Mouse (Mus musculus) embryonic facial prominence, embryonic 15.5 days (tissue): ENCODE measurements around the gene Fars2. TPM values are rescaled to one million over a fixed set of nuclear protein-coding genes. Genes with fewer than 3 reads are reported as not detected.

Experiments used
- ATAC-seq: fragments of 200-750 bp; cut with Nextera tagmentation; 2 replicates; pipeline ENCODE4 v1.8.0; 2017; ENCODE audit warnings: low read depth, moderate TSS enrichment; ENCODE audit not compliant: insufficient number of reproducible peaks, low FRiP score, low TSS enrichment
- H3K27ac ChIP-seq: fragments of 300-500 bp; sonication (generic); replicated peaks from 2 replicates; pipeline ENCODE4 v1.5.1; 2015; ENCODE audit warnings: mild to moderate bottlenecking, inconsistent platforms
- H3K27me3 ChIP-seq: fragments of 300-500 bp; sonication (generic); 2 replicates; pipeline ENCODE4 v1.6.1; 2015; ENCODE audit warnings: inconsistent platforms
- H3K36me3 ChIP-seq: fragments of 300-500 bp; sonication (generic); 2 replicates; pipeline ENCODE4 v1.6.1; 2015; ENCODE audit warnings: mild to moderate bottlenecking, inconsistent platforms
- H3K4me1 ChIP-seq: fragments of 300-500 bp; sonication (generic); 2 replicates; pipeline ENCODE4 v1.6.1; 2015; ENCODE audit warnings: inconsistent platforms
- H3K4me2 ChIP-seq: fragments of 300-500 bp; sonication (generic); replicated peaks from 2 replicates; pipeline ENCODE4 v1.6.1; 2015; ENCODE audit warnings: mild to moderate bottlenecking, inconsistent platforms
- H3K4me3 ChIP-seq: fragments of 300-500 bp; sonication (generic); replicated peaks from 2 replicates; pipeline ENCODE4 v1.5.1; 2015; ENCODE audit warnings: mild to moderate bottlenecking, inconsistent platforms
- H3K9ac ChIP-seq: fragments of 300-500 bp; sonication (generic); 2 replicates; pipeline ENCODE4 v1.6.1; 2015; ENCODE audit warnings: inconsistent platforms
- H3K9me3 ChIP-seq: fragments of 300-500 bp; sonication (generic); replicated peaks from 2 replicates; pipeline ENCODE4 v1.6.1; 2016; ENCODE audit warnings: inconsistent platforms
- WGBS: fragments of 180-500 bp; shearing (Covaris S2); methylation state at CpG from one replicate; pipeline ENCODE4 v1.1.7; 2015; 5-methylcytosine and 5-hydroxymethylcytosine counted together
- polyA plus RNA-seq: library from polyadenylated mRNA; unstranded; fragments of >200 nt; fragmentation: Nextera tagmentation; extraction: Ambion mirVana; gene quantifications from 2 replicates; pipeline ENCODE4 v1.2.1, GENCODE M21; 2015

Fars2 gene
- polyA plus RNA-seq, 1 experiment from 2014 or later: 34.1 TPM

DNA sequence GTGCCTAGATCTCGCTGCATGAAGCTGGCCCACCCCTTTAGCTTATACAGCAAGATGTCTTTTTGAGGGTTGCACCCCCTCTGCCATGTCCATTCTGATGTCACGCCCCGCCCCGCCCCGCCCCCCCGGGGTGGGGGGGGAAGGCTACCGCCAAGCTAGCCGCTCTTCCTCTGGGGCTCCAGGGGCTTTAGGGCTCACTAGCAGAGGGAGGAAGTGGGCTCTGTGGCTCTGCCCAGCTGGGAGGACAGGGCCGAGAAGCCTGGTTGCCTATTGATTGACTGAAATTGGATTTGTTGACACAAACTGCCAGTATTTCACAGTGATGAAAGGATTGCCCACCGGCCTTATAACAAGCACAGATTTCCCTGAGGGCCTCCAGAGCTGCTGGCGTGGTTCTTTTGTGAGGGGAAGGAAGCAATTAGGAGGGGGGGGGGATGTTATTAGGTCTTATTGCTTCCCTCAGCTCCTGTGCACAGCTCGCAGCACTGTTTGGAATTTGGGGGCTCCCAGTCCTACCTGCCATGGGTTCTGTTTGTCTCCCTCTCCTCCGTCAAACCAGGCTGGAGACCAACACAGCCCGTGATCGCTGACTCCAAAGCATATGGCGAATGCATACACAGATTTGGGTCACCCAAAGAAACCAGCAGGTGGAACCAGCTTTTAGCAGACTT, 466.4 kb downstream of the Fars2 start:
- 12% methylated on average over 16 of the region's 16 CpGs for WGBS
- Histone ChIP-seq H3K9ac (no peak overlapping the region), H3K27ac (no peak overlapping the region)

GRCm38 (mm10) chr13:36584197-36584596, 467.0 kb downstream of the Fars2 start:
- Histone ChIP-seq H3K4me3 (no peak overlapping the region), H3K4me2 (no peak overlapping the region), H3K27ac (no peak overlapping the region), H3K4me1 (peaks cover 16% of the 10 kb centered on the region), H3K27me3 (peaks cover 6% of the 10 kb centered on the region), H3K36me3 (no peaks in the 10 kb centered on the region), H3K9ac (no peak overlapping the region), H3K9me3 (no peaks in the 10 kb centered on the region)
- WGBS: 58% methylated on average over 7 of the region's 7 CpGs
- no peak for ATAC-seq

More for the DNA sequence above, 466.4 kb downstream of the Fars2 start:
- peaks cover 6% of the 10 kb centered on the region for H3K27me3 ChIP-seq
- H3K4me1 ChIP-seq: peaks cover 21% of the 10 kb centered on the region
- H3K4me2 ChIP-seq: no peak overlapping the region
- no peaks in the 10 kb centered on the region for H3K9me3 ChIP-seq
- no peak overlapping the region for H3K4me3 ChIP-seq
- no peaks in the 10 kb centered on the region for H3K36me3 ChIP-seq
- no peak for ATAC-seq

DNA sequence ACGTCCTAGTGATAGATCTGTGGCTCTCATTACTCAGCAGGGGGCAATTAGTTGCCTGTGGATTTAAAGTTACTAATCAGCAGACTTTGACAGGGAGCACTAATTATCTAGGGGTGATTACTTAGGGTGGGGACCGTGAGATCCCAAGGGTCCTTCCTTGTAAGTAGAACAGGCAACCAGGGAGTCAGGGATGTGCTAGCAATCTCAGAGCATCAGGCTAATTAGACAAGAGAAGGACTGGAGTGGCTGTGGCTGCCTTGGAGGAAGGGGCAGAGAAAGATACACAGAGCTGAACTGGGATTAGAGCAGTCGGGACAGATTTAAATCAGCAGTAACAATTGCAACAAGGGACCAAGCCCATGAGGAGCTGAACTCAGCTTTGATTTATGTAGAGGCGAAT, 471.9 kb downstream of the Fars2 start:
- 60% methylated on average over 4 of the region's 4 CpGs for WGBS
- Histone ChIP-seq H3K4me1 (no peaks in the 10 kb centered on the region), H3K9me3 (no peaks in the 10 kb centered on the region), H3K4me3 (no peak overlapping the region), H3K36me3 (no peaks in the 10 kb centered on the region), H3K9ac (no peak overlapping the region), H3K27ac (no peak overlapping the region), H3K27me3 (no peaks in the 10 kb centered on the region), H3K4me2 (no peak overlapping the region)
- no peak for ATAC-seq

- H3K9ac ChIP-seq: no peak overlapping the region
These were observed 475.1 kb downstream of the Fars2 start for GRCm38 (mm10) chr13:36592291-36592690.

DNA sequence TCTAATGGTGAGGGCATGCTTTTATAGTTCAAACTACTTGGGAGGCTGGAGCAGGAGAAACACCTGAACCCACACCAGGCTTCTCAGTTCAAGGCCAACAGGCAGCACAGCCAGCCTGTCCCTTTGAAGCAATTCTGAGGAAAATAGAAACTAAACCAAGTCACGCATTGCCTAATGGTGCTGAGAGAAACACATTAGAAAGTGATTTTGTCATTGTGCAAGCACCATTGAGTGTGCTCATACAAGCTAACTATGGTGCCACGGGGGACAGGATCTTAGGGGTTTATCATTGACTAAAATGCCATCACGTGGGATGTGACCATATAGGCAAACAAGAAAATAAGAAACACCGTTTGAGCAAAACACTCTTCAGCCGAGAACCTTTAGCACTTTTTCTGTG, 489.5 kb downstream of the Fars2 start:
- WGBS: 89% methylated on average over 5 of the region's 5 CpGs
- no peaks in the 10 kb centered on the region for H3K4me1 ChIP-seq
- no peaks in the 10 kb centered on the region for H3K27me3 ChIP-seq
- no peaks in the 10 kb centered on the region for H3K36me3 ChIP-seq
- no peak for ATAC-seq
- no peak overlapping the region for H3K4me2 ChIP-seq
- H3K9ac ChIP-seq: no peak overlapping the region
- no peak overlapping the region for H3K27ac ChIP-seq
- no peak overlapping the region for H3K4me3 ChIP-seq
- H3K9me3 ChIP-seq: no peaks in the 10 kb centered on the region

More at GRCm38 (mm10) chr13:36592291-36592690, 475.1 kb downstream of the Fars2 start:
- 54% methylated on average over 2 of the region's 2 CpGs for WGBS
- ATAC-seq: no peak
- Histone ChIP-seq H3K27ac (no peak overlapping the region), H3K27me3 (no peaks in the 10 kb centered on the region), H3K9me3 (no peaks in the 10 kb centered on the region), H3K36me3 (no peaks in the 10 kb centered on the region), H3K4me2 (no peak overlapping the region), H3K4me3 (no peak overlapping the region), H3K4me1 (no peaks in the 10 kb centered on the region)

DNA sequence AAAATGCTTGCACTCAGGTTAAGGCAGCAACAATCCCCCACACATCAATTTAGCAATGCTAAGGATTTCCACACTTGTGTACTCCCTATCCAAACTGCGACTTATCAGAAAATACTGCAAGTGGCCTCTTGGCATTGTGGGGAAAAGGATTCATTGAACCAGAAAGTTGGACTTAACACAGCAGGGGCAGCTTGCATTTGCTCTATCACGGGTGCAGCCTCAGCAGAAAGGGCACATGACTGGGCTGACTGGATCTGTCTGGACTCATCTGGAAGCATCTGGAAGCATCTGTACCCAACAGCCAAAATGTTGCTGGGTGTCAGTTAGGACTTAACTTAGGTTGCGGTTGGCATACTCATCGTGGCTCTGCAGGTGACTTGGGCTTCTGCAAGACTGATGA, 490.7 kb downstream of the Fars2 start:
- ATAC-seq: no peak
- H3K4me1 ChIP-seq: no peaks in the 10 kb centered on the region
- H3K4me3 ChIP-seq: no peak overlapping the region
- H3K27me3 ChIP-seq: no peaks in the 10 kb centered on the region
- H3K36me3 ChIP-seq: no peaks in the 10 kb centered on the region
- no peak overlapping the region for H3K9ac ChIP-seq
- no peaks in the 10 kb centered on the region for H3K9me3 ChIP-seq
- WGBS: 81% methylated on average over 4 of the region's 4 CpGs
- H3K4me2 ChIP-seq: no peak overlapping the region
- no peak overlapping the region for H3K27ac ChIP-seq

DNA sequence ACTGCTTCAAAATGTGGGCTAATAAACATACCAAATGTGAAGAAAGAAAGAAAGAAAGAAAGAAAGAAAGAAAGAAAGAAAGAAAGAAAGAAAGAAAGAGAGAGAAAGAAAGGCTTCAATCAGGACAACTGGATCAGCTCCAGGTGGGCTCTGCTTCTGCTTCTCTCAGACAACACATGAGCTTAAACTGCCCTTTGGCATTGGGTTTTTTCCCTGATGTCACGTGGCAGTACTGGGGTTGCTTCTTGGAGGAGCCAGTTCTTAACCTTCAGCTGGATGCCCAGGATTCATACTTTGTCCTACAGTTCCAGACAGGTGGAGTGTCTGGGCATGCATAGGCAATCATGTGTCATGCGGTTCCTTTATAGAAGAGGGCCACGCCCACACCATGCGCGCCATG, 493.2 kb downstream of the Fars2 start:
- H3K4me3 ChIP-seq: no peak overlapping the region
- ATAC-seq: no peak
- H3K36me3 ChIP-seq: no peaks in the 10 kb centered on the region
- no peak overlapping the region for H3K27ac ChIP-seq
- no peaks in the 10 kb centered on the region for H3K27me3 ChIP-seq
- WGBS: 86% methylated on average over 5 of the region's 5 CpGs
- H3K9ac ChIP-seq: no peak overlapping the region
- H3K9me3 ChIP-seq: no peaks in the 10 kb centered on the region
- H3K4me2 ChIP-seq: no peak overlapping the region
- no peaks in the 10 kb centered on the region for H3K4me1 ChIP-seq

DNA sequence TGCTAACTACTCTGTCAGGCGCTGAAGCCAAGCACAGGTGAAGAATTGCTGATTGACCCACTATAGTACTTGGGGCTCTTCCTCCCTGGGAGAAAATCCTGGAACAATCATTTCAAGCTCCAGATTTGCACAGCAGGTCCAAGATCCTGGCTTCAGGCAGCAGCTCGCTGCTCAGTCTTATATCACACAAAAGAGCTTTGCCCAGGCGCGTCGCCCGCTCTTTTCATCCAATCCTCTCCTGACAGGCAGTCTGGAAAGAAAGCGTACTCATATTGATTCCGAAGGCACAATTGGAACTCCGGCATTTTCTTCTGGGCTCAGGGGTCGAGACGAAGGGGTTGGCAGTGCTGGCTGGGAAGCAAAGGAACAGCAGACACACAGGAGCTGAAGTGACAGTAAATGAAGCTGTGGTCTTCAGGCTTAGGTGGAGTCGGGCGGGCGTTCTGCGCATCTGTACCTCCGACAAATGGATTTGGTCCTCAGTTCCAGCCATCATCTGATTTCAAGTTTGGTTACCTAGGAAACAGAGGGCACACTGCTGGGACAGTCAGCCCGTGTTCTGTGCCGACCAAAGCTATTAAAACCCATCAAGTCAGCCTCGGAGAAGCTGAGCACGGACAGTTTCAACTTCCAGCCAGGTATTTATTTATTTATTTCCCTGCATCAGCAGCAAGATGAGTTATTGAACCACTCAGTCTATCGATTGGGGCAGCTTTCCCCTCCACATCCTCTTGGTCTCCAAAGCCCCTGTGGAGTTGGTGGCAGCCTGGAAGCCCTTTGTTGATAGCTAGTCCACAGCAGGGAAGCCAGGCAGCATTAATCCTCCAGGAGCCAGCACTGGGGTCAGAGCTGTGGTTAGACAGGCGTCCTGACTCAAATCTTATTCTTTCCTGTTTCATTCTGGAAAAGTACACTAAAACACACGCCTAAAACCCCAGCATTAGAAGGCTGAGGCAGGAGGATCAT, 495.9 kb downstream of the Fars2 start:
- WGBS: 46% methylated on average over 23 of the region's 23 CpGs
- ATAC-seq: no peak
- no peak overlapping the region for H3K4me3 ChIP-seq

GRCm38 (mm10) chr13:36620498-36621332, 503.5 kb downstream of the Fars2 start:
- no peak overlapping the region for H3K4me2 ChIP-seq
- no peaks in the 10 kb centered on the region for H3K4me1 ChIP-seq
- ATAC-seq: no peak

More for the DNA sequence above, 495.9 kb downstream of the Fars2 start:
- Histone ChIP-seq H3K36me3 (no peaks in the 10 kb centered on the region), H3K27me3 (no peaks in the 10 kb centered on the region), H3K4me2 (no peak overlapping the region), H3K9me3 (no peaks in the 10 kb centered on the region), H3K27ac (no peak overlapping the region), H3K4me1 (no peaks in the 10 kb centered on the region), H3K9ac (no peak overlapping the region)

DNA sequence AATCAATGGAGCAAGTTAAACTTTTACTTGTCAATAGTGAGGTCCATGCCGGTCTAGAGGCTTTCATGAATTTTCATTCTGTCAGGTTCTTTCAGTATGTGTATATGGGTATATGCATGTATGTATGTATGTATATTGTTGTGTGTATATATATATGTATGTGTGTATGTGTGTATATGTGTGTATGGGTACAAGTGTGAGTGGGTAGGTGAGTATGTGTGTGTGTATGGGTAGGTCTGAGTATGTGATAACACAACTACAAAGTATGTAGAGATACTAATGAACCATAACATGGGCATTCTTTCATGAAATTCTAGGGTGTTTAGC, 504.1 kb downstream of the Fars2 start:
- Histone ChIP-seq H3K4me1 (no peaks in the 10 kb centered on the region), H3K4me3 (no peak overlapping the region), H3K27ac (no peak overlapping the region), H3K36me3 (no peaks in the 10 kb centered on the region), H3K4me2 (no peak overlapping the region), H3K9me3 (no peaks in the 10 kb centered on the region), H3K9ac (no peak overlapping the region), H3K27me3 (no peaks in the 10 kb centered on the region)
- WGBS: 96% methylated on average over 1 of the region's 1 CpGs
- ATAC-seq: no peak

More at GRCm38 (mm10) chr13:36620498-36621332, 503.5 kb downstream of the Fars2 start:
- no peak overlapping the region for H3K4me3 ChIP-seq
- no peak overlapping the region for H3K27ac ChIP-seq
- H3K9ac ChIP-seq: no peak overlapping the region
- no peaks in the 10 kb centered on the region for H3K27me3 ChIP-seq
- WGBS: 88% methylated on average over 10 of the region's 10 CpGs
- no peaks in the 10 kb centered on the region for H3K36me3 ChIP-seq
- no peaks in the 10 kb centered on the region for H3K9me3 ChIP-seq

DNA sequence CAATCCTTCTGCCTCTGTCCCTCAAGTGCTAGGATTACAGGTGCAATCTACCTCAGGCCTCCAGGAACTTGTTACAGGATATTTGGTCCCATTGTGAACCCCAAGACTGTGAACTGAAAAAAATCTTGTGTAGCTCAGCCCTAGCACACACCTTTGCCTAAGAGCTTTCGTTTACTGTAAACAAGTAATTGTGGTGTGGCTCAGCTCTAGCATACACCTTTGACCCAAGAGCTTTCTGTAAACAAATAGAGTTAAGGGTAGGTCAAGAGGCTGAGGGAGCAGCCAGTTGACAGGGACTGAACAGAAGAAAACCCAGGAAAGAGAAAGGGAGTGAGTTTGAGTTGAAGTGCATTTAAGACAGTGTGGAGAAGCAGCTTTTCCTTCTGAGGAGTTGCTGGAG, 506.3 kb downstream of the Fars2 start:
- no peak overlapping the region for H3K4me3 ChIP-seq
- H3K9me3 ChIP-seq: no peaks in the 10 kb centered on the region
- no peaks in the 10 kb centered on the region for H3K27me3 ChIP-seq
- H3K4me1 ChIP-seq: no peaks in the 10 kb centered on the region
- H3K36me3 ChIP-seq: no peaks in the 10 kb centered on the region
- no peak overlapping the region for H3K9ac ChIP-seq
- H3K27ac ChIP-seq: no peak overlapping the region
- no peak overlapping the region for H3K4me2 ChIP-seq
- ATAC-seq: no peak
- WGBS: 49% methylated on average over 1 of the region's 1 CpGs
